Mouse (Mus musculus) heart, postnatal 0 days (tissue): ENCODE measurements around the gene Aldoart2. TPM values are rescaled to one million over a fixed set of nuclear protein-coding genes. Genes with fewer than 3 reads are reported as not detected.

Experiments
- ATAC-seq: fragments of 200-750 bp; cut with Nextera tagmentation; 2 replicates; pipeline ENCODE4 v1.8.0; 2017; ENCODE audit warnings: low read depth, moderate number of reproducible peaks, moderate library complexity; ENCODE audit not compliant: insufficient read depth
- DNase-seq: peaks from one replicate; pipeline ENCODE4 v3.0.0-alpha.2; 2016; ENCODE audit warnings: low spot score
- H3K27ac ChIP-seq: fragments of 300-500 bp; sonication (generic); 2 replicates; pipeline ENCODE4 v1.5.1; 2014; ENCODE audit warnings: low read depth, mild to moderate bottlenecking
- H3K27me3 ChIP-seq: fragments of 300-500 bp; sonication (generic); 2 replicates; pipeline ENCODE4 v1.6.1; 2014; ENCODE audit warnings: low read length, mixed read lengths; ENCODE audit not compliant: control insufficient read depth, insufficient read depth
- H3K36me3 ChIP-seq: fragments of 300-500 bp; sonication (generic); replicated peaks from 2 replicates; pipeline ENCODE4 v1.6.1; 2014; ENCODE audit warnings: low read length, mixed read lengths; ENCODE audit not compliant: control insufficient read depth, insufficient read depth
- H3K4me1 ChIP-seq: fragments of 300-500 bp; sonication (generic); 2 replicates; pipeline ENCODE4 v1.6.1; 2014; ENCODE audit warnings: antibody characterized with exemption; ENCODE audit not compliant: control insufficient read depth, insufficient read depth
- H3K4me2 ChIP-seq: fragments of 300-500 bp; sonication (generic); 2 replicates; pipeline ENCODE4 v1.6.1; 2014; ENCODE audit warnings: low read depth, mild to moderate bottlenecking, low read length, moderate library complexity
- H3K4me3 ChIP-seq: fragments of 300-500 bp; sonication (generic); 2 replicates; pipeline ENCODE4 v1.5.1; 2014; ENCODE audit warnings: low read depth, low read length
- H3K9ac ChIP-seq: fragments of 300-500 bp; sonication (generic); replicated peaks from 2 replicates; pipeline ENCODE4 v1.6.1; 2014; ENCODE audit warnings: low read depth, low read length, mixed read lengths
- H3K9me3 ChIP-seq: fragments of 300-500 bp; sonication (generic); replicated peaks from 2 replicates; pipeline ENCODE4 v1.6.1; 2016; ENCODE audit warnings: low read length; ENCODE audit not compliant: control insufficient read depth
- CTCF ChIP-seq: IDR thresholded peaks from 2 replicates; pipeline ENCODE4 v1.5.1; 2016; ENCODE audit warnings: antibody characterized with exemption, control low read depth, low read depth
- EP300 ChIP-seq: IDR thresholded peaks from 2 replicates; pipeline ENCODE4 v1.6.1; 2016; ENCODE audit warnings: antibody characterized with exemption, low read depth
- WGBS: fragments of 180-500 bp; shearing (Covaris S2); extraction: QIAGEN DNeasy Blood & Tissue Kit; methylation state at CpG from one replicate; pipeline ENCODE4 v1.1.7; 2014; 5-methylcytosine and 5-hydroxymethylcytosine counted together
- polyA plus RNA-seq: library from polyadenylated mRNA; unstranded; fragments of >200 nt; fragmentation: Nextera tagmentation; extraction: Ambion mirVana; gene quantifications from 2 replicates; pipeline ENCODE4 v1.2.1, GENCODE M21; 2015
- total RNA-seq: library from RNA; depleted of rRNA; stranded (reverse); fragments of >200 nt; gene quantifications from 2 replicates; pipeline ENCODE4 v1.2.3, GENCODE M21; 2014; ENCODE audit warnings: low replicate concordance

Gene Aldoart2
- total and polyA plus RNA-seq, 2 experiments from 2014 or later, result not detected

DNA sequence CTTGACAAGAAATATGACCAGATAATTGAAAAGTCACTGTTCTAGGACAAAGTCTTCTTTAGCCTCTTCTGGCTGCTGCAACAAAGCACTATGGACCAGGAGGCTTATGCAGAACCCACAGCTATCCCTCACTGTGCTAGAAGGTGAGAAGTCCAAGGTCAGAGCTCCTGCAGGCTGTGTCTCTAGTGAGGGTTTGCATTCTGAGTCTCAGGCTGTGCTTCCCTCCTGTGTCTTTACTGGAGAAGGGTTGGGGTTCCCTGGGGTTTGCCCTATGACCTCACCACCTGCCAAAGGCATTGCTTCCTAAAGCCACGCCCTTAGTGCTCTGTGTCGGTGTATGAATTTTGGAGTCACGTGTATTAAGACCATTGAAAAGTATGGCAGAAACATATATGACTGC, 3.4 kb downstream of the Aldoart2 start:
- H3K27me3 ChIP-seq, result no peaks in the 10 kb centered on the region
- no peaks in the 10 kb centered on the region; the same call in 1 of the 2 replicates for H3K9me3 ChIP-seq
- TF ChIP-seq CTCF (no peak), EP300 (no peak)
- no peak overlapping the region for H3K27ac ChIP-seq
- no peak overlapping the region for H3K9ac ChIP-seq
- WGBS, result 79% methylated on average over 3 of the region's 3 CpGs
- H3K4me2 ChIP-seq, result no peak overlapping the region
- DNase-seq, result no peak
- H3K4me3 ChIP-seq, result no peak overlapping the region
- no peaks in the 10 kb centered on the region for H3K4me1 ChIP-seq
- no peak for ATAC-seq
- no peaks in the 10 kb centered on the region for H3K36me3 ChIP-seq

DNA sequence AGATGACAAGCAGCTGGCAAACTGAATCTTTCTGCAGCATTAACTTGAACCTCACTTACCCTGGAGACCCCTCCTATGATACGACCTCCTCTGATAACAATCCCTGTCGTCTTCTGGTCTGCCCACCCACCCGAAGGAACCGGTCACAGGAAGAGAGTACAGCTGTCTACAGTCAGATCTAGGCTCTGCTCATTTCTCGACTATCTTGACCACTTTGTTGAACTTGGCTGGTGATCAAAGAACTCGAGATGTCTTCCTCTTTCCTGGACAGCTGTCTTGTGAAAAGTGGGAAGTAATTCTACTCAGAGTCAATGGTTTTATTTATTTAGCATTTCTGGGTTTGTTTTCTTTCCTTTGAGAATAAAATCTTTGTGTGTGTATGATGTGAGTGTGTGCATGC, 4.6 kb downstream of the Aldoart2 start:
- Histone ChIP-seq H3K36me3 (no peaks in the 10 kb centered on the region), H3K9ac (no peak overlapping the region), H3K4me2 (no peak overlapping the region), H3K4me1 (no peaks in the 10 kb centered on the region), H3K27me3 (no peaks in the 10 kb centered on the region), H3K27ac (no peak overlapping the region), H3K9me3 (no peaks in the 10 kb centered on the region; the same call in 1 of the 2 replicates), H3K4me3 (no peak overlapping the region)
- no peak for TF ChIP-seq CTCF
- TF ChIP-seq EP300, result no peak
- no peak for DNase-seq
- ATAC-seq, result no peak
- 33% methylated on average over 6 of the region's 6 CpGs for whole genome bisulfite sequencing

DNA sequence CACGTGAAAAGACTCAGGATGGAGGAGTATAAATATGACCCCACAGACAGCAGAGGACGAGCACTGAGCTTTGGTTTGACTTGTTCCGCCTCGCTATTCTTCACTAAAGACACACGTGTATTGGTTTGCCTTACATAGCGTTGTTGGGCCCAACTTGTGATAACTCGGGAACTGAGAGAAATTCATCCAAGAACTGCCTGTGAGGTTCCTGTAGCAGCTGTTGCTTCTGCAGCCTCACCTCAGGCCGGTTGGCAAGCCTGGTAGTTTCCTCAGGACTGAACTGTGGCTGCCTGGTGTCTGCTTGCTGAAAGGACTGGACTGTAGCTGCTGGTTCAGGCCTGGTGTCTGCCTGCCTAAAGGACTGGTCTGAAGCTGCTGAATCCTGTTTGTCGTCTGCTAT, 5.6 kb downstream of the Aldoart2 start:
- no peak overlapping the region for H3K4me3 ChIP-seq
- no peak for DNase-seq
- TF ChIP-seq CTCF, result no peak
- no peak for TF ChIP-seq EP300
- H3K27ac ChIP-seq, result no peak overlapping the region
- no peaks in the 10 kb centered on the region for H3K9me3 ChIP-seq
- no peaks in the 10 kb centered on the region for H3K27me3 ChIP-seq
- no peaks in the 10 kb centered on the region for H3K4me1 ChIP-seq
- ATAC-seq, result no peak
- H3K9ac ChIP-seq, result no peak overlapping the region
- 75% methylated on average over 9 of the region's 9 CpGs for WGBS
- no peaks in the 10 kb centered on the region for H3K36me3 ChIP-seq
- H3K4me2 ChIP-seq, result no peak overlapping the region

DNA sequence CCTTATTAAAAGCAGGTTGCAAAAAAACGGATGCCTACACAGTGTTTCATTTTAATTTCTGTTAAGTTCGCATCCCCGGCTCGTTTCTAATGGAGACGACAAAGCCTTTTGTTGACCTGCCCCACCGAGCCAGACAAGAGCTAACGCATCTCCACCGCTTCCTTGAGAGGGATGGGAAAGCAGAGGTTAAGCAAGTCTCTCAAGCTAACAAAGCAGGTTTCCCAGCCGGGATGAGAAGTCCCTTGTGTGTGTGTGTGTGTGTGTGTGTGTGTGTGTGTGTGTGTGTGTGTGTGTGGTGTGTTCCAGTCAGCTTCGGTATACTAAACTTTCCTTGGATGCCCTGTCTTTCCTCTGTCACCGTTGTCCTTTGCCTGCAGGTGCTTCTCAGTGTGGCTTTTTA, 6.1 kb downstream of the Aldoart2 start:
- DNase-seq, result no peak
- no peak for ATAC-seq
- WGBS, result 74% methylated on average over 11 of the region's 11 CpGs
- Histone ChIP-seq H3K4me3 (no peak overlapping the region), H3K27ac (no peak overlapping the region), H3K9ac (no peak overlapping the region), H3K4me2 (no peak overlapping the region), H3K4me1 (no peaks in the 10 kb centered on the region), H3K27me3 (no peaks in the 10 kb centered on the region), H3K36me3 (no peaks in the 10 kb centered on the region), H3K9me3 (no peaks in the 10 kb centered on the region)
- TF ChIP-seq EP300, result no peak
- no peak for TF ChIP-seq CTCF

DNA sequence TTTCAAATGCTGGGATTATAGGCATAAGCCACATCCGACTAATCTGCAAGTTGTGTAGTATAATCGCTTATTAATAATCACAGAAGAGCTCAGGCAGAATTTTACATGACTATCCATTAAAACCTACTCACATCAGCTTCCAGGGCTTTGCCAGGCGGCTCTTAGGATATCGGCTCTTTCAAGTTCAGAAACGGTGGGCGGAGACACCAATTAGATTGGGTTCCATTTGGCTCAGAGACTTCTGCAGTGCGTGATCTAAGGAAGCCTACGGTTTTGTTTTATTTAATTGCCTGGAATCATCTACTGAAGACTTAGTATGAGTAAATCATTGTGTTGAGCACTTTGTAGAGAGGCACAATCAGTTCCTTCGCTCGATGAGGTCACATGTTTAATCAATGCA, 6.6 kb downstream of the Aldoart2 start:
- ATAC-seq (no peak), DNase-seq (no peak)
- no peak for TF ChIP-seq EP300
- TF ChIP-seq CTCF, result no peak
- H3K9ac ChIP-seq, result no peak overlapping the region
- H3K36me3 ChIP-seq, result no peaks in the 10 kb centered on the region
- no peak overlapping the region for H3K4me2 ChIP-seq
- 78% methylated on average over 10 of the region's 10 CpGs for WGBS
- H3K27ac ChIP-seq, result no peak overlapping the region
- no peaks in the 10 kb centered on the region for H3K9me3 ChIP-seq
- no peaks in the 10 kb centered on the region for H3K27me3 ChIP-seq
- no peak overlapping the region for H3K4me3 ChIP-seq
- no peaks in the 10 kb centered on the region for H3K4me1 ChIP-seq

DNA sequence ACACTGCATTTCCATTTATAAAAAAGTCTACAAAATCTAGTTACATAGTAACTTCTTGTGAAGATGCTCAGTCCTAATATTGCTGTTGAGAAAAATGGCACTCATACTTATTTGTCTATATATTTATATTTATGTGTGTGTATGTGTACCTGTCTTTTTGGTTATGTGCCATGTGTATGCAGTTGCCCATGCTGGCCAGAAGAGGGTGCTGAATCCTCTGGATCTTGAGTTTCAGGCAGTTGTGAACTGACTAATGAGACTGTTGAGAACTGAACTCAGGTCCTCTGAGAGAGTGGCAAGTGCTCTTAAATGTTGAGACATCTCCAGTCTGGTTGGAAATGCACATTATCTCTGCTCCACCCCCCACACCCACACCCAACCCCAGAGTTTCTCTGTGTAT, 8.1 kb downstream of the Aldoart2 start:
- no peaks in the 10 kb centered on the region for H3K27me3 ChIP-seq
- no peak overlapping the region for H3K9ac ChIP-seq
- DNase-seq, result no peak
- H3K4me1 ChIP-seq, result no peaks in the 10 kb centered on the region
- no peak overlapping the region for H3K4me3 ChIP-seq
- no peak for ATAC-seq
- TF ChIP-seq EP300 (no peak), CTCF (no peak)
- H3K36me3 ChIP-seq, result no peaks in the 10 kb centered on the region
- no peaks in the 10 kb centered on the region for H3K9me3 ChIP-seq
- no peak overlapping the region for H3K27ac ChIP-seq
- H3K4me2 ChIP-seq, result no peak overlapping the region
